Mouse (Mus musculus): ENCODE measurements around the gene Rtn4ip1. TPM values are rescaled to one million over a fixed set of nuclear protein-coding genes. Genes with fewer than 3 reads are reported as not detected.

Gene Rtn4ip1
- 5.7 and 6.6 TPM in 2 replicates for polyA plus RNA-seq (2015; fragmentation: Nextera tagmentation; extraction: Ambion mirVana)

GRCm38 (mm10) chr10:43901578-43902194 is at the start of gene Rtn4ip1, which contains the start of gene Qrsl1:
Gene Rtn4ip1 (plus strand): TSS chr10:43901807.
Gene Qrsl1 (minus strand): TSS chr10:43901745.

Other genes starting within 250 kb of the Rtn4ip1 start
- 10.6 and 12.4 TPM in 2 replicates for gene Qrsl1, start 62 bp upstream of the Rtn4ip1 start, polyA plus RNA-seq (2015; fragmentation: Nextera tagmentation; extraction: Ambion mirVana)
- 1.4 and 2.0 TPM in 2 replicates for gene Crybg1, start 247.0 kb downstream of the Rtn4ip1 start, polyA plus RNA-seq (2015; fragmentation: Nextera tagmentation; extraction: Ambion mirVana)